ENCODE assay signal across 7 mouse cellular contexts in genomic region chr13:111687285-111687781, GRCm38 (mm10). TPM values are rescaled to one million over a fixed set of nuclear protein-coding genes. Genes with fewer than 3 reads are reported as not detected.
DNase-seq lines count a peak whose midpoint lies in the region; ATAC-seq lines count a peak whose summit lies in the region.

No protein-coding gene starts in this region.

- no peaks in the 10 kb centered on the region for H3K36me3 ChIP-seq in intestine, embryonic 15.5 days
- H3K36me3 ChIP-seq in midbrain, embryonic 10.5 days = peaks cover 37% of the 10 kb centered on the region

- DNase-seq in adrenal gland, adult 2 months = peak; percentile 86
- peak; percentile 87 for DNase-seq in embryo, embryonic 11 days
- DNase-seq in gastrocnemius, postnatal 25 days = peak; percentile 74
- peak; percentile 33 to 62 for DNase-seq in left cerebral cortex, postnatal 36 days (ENCODE audit: low spot score in 2 of 2)
- peak; percentile 78 for DNase-seq in midbrain, embryonic 10.5 days (ENCODE audit: low spot score)
- DNase-seq in spleen, adult 12 weeks (ENCODE audit: low spot score) = peak; percentile 69

- no peaks in the 10 kb centered on the region for H3K9me3 ChIP-seq in intestine, embryonic 15.5 days
- no peaks in the 10 kb centered on the region for H3K9me3 ChIP-seq in midbrain, embryonic 10.5 days (replicated peaks)

- H3K27me3 ChIP-seq in intestine, embryonic 15.5 days (replicated peaks) = no peaks in the 10 kb centered on the region
- H3K27me3 ChIP-seq in midbrain, embryonic 10.5 days (ENCODE audit: low read depth, poor library complexity, severe bottlenecking) = peaks cover 20% of the 10 kb centered on the region

- WGBS in intestine, embryonic 15.5 days = 0% methylated on average over 35 of the region's 35 CpGs
- 0% methylated on average over 35 of the region's 35 CpGs for WGBS in midbrain, embryonic 10.5 days

- peak overlapping the region; percentile 90 for H3K4me3 ChIP-seq in intestine, embryonic 15.5 days (replicated peaks)
- H3K4me3 ChIP-seq in midbrain, embryonic 10.5 days = peak overlapping the region; percentile 98

- peak overlapping the region; percentile 88 for H3K4me2 ChIP-seq in intestine, embryonic 15.5 days (replicated peaks)

- peak; percentile 74 for ATAC-seq in intestine, embryonic 15.5 days

- peak overlapping the region; percentile 96 for H3K27ac ChIP-seq in intestine, embryonic 15.5 days
- H3K27ac ChIP-seq in midbrain, embryonic 10.5 days (replicated peaks) = peak overlapping the region; percentile 98

- intact Hi-C loops in left cerebral cortex, postnatal 36 days (cut with DNase I) = loop anchor here (5.0 kb wide), 1 partner anchor 200 kb away; no protein-coding TSS in a partner anchor

- H3K9ac ChIP-seq in intestine, embryonic 15.5 days = peak overlapping the region; percentile 97

- no peaks in the 10 kb centered on the region for H3K4me1 ChIP-seq in intestine, embryonic 15.5 days (replicated peaks)
- peaks cover 20% of the 10 kb centered on the region for H3K4me1 ChIP-seq in midbrain, embryonic 10.5 days

RNA-seq across cellular contexts. Expression of gene Mier3, which starts 6.6 kb away (rescaled TPM):
- total RNA-seq in adrenal gland, adult 2 months (2021) = 10 to 100 TPM; 31.0 to 50.1 TPM
- polyA plus RNA-seq in adrenal gland, adult 2 months (2012; rRNA removed) = 2.7 and 3.7 TPM in 2 replicates
- total RNA-seq in gastrocnemius, postnatal 25 days (2021) = 1 to 10 TPM; 8.9 to 9.9 TPM
- polyA plus RNA-seq in intestine, embryonic 15.5 days (2015; fragmentation: Nextera tagmentation; extraction: Ambion mirVana) = 13.7 and 16.3 TPM in 2 replicates
- total RNA-seq in left cerebral cortex, postnatal 36 days (2021) = 10 to 100 TPM; 22.4 to 25.0 TPM
- 18.2 and 20.2 TPM in 2 replicates for polyA plus RNA-seq in midbrain, embryonic 10.5 days (2016; fragmentation: Nextera tagmentation; extraction: Ambion mirVana)

Comparison
In these comparisons a context has a peak if more than half of its experiments do, and no peak if none do; other contexts are left out.
1. Peak in every context shown above with its lines: DNase-seq, ATAC-seq, H3K4me3 ChIP-seq and H3K27ac ChIP-seq.